Mouse (Mus musculus): ENCODE measurements at regions not wholly inside any gene's neighbourhood (a gene's known extent, or its start where the extent isn't known, plus 50 kb on each side); places are given as distances from the start of the nearest gene placed in this dataset.
A peak's percentile ranks its signal among the peaks of the same experiment; 100 is the strongest.

GRCm38 (mm10) chr4:124149771-124150451 lies 232.1 kb upstream of the 4930535I16Rik start:
- Histone ChIP-seq H3K27me3 (ENCODE audit: poor library complexity, severe bottlenecking) (peaks cover 77% of the 10 kb centered on the region), H3K4me3 (peak overlapping the region; percentile 40), H3K9me3 (no peaks in the 10 kb centered on the region), H3K4me1 (peaks cover 26% of the 10 kb centered on the region), H3K36me3 (replicated peaks) (no peaks in the 10 kb centered on the region), H3K27ac (peak overlapping the region; percentile 84)
- DNase-seq (ENCODE audit: extremely low spot score, low spot score): peak; percentile 53
- 7% methylated on average over 16 of the region's 16 CpGs for WGBS

GRCm38 (mm10) chr4:124149037-124149436 lies 231.2 kb upstream of the 4930535I16Rik start:
- no peak for DNase-seq (ENCODE audit: extremely low spot score, low spot score)
- 90% methylated on average over 3 of the region's 3 CpGs for WGBS

DNA sequence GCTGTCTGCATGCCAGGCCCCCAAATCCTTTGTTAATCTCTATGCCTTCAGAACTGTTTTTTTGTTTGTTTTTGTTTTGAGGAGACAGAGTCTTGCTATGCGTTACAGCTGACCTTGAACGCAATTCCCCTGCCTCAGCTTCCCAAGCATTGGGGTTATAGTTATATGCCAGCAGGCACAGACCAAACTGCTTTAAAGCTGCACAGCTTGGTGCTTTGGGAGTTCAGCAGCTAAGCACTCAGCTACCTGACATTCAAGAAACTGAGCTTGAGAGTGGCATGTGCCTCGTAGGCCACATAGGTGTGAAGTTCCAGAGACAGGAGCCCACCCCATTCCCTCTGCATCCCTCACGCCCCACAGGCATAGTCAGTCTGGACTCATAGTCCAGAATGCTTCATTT lies 229.5 kb upstream of the 4930535I16Rik start:
- H3K27ac ChIP-seq: no peak overlapping the region

More at GRCm38 (mm10) chr4:124149037-124149436, 231.2 kb upstream of the 4930535I16Rik start:
- H3K27ac ChIP-seq: no peak overlapping the region
- H3K4me3 ChIP-seq: no peak overlapping the region
- no peaks in the 10 kb centered on the region for H3K36me3 ChIP-seq (replicated peaks)
- H3K27me3 ChIP-seq (ENCODE audit: poor library complexity, severe bottlenecking): peaks cover 85% of the 10 kb centered on the region
- H3K9me3 ChIP-seq: no peaks in the 10 kb centered on the region
- H3K4me1 ChIP-seq: peaks cover 29% of the 10 kb centered on the region

DNA sequence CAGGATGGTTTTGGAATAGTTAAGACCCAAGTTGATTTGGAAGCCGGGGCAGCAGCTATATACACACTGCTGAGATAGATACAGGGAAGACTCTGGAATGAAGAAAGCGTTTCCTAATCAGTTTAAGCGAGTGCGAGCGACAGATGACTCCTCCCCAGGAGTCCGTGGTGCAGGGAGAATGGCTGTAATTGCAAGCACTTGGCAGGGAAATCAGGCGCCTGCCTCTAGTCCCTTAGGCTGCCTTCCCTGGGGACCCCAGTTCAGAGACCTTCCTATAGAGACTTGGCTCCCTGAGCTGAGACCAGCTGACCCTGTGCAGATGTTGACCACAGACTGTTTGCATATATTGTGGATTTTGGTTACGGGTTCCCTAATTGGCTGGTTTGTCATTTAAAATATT lies 228.3 kb upstream of the 4930535I16Rik start:
- H3K9me3 ChIP-seq: no peaks in the 10 kb centered on the region
- no peaks in the 10 kb centered on the region for H3K36me3 ChIP-seq (replicated peaks)
- peaks cover 40% of the 10 kb centered on the region for H3K4me1 ChIP-seq
- H3K27me3 ChIP-seq (ENCODE audit: poor library complexity, severe bottlenecking): peaks cover 85% of the 10 kb centered on the region
- 32% methylated on average over 8 of the region's 8 CpGs for WGBS
- H3K4me3 ChIP-seq: no peak overlapping the region
- DNase-seq (ENCODE audit: extremely low spot score, low spot score): no peak
- no peak overlapping the region for H3K27ac ChIP-seq

More for the DNA sequence above, 229.5 kb upstream of the 4930535I16Rik start:
- 86% methylated on average over 4 of the region's 4 CpGs for WGBS
- no peaks in the 10 kb centered on the region for H3K36me3 ChIP-seq (replicated peaks)
- H3K27me3 ChIP-seq (ENCODE audit: poor library complexity, severe bottlenecking): peaks cover 93% of the 10 kb centered on the region
- H3K4me3 ChIP-seq: no peak overlapping the region
- no peaks in the 10 kb centered on the region for H3K9me3 ChIP-seq
- DNase-seq (ENCODE audit: extremely low spot score, low spot score): no peak
- peaks cover 40% of the 10 kb centered on the region for H3K4me1 ChIP-seq

DNA sequence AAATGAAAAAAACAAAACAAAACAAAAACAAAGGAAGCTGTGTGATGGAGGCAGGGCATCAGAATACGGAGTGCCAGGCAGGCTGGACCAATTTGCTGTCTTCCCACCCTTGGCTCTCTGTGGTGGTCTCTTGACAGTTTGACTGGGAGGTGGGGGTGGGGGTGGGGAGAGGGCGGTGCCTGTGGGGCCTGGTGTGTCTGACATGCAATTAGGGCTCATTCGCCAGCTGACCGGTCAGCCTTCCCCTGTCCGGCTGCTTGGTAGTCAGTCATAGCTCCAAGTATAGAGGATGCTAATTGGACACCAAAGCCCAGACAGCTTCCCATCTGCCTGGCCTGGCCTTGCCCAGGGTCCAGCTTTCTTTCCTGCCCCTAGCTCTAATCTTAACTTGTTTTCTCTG lies 225.8 kb upstream of the 4930535I16Rik start:
- 59% methylated on average over 5 of the region's 5 CpGs for WGBS
- peaks cover 72% of the 10 kb centered on the region for H3K27me3 ChIP-seq (ENCODE audit: poor library complexity, severe bottlenecking)

DNA sequence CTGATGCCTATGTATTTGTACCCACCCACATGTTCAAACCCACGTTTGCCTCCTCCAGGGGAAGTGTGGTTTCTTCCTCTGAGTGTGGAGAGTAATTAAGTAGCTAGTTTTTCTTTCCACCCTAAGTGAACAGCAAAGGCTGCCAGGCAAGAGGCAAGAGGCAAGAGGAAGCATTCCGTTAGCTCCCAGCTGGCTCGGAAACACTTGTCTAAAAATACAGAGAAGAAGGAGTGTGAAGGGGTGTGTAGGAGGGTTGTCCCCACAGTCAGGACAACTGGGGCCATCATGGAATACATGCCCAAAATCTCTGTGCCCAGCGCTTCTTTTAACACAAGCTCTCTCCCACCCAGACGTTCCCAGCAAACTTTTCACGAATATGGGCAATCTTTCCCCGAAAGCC lies 225.4 kb upstream of the 4930535I16Rik start:
- 77% methylated on average over 7 of the region's 7 CpGs for WGBS

More for the DNA sequence above, 225.8 kb upstream of the 4930535I16Rik start:
- H3K4me1 ChIP-seq: peaks cover 26% of the 10 kb centered on the region
- no peak overlapping the region for H3K27ac ChIP-seq
- H3K4me3 ChIP-seq: no peak overlapping the region
- no peaks in the 10 kb centered on the region for H3K9me3 ChIP-seq
- DNase-seq (ENCODE audit: extremely low spot score, low spot score): no peak
- no peaks in the 10 kb centered on the region for H3K36me3 ChIP-seq (replicated peaks)

DNA sequence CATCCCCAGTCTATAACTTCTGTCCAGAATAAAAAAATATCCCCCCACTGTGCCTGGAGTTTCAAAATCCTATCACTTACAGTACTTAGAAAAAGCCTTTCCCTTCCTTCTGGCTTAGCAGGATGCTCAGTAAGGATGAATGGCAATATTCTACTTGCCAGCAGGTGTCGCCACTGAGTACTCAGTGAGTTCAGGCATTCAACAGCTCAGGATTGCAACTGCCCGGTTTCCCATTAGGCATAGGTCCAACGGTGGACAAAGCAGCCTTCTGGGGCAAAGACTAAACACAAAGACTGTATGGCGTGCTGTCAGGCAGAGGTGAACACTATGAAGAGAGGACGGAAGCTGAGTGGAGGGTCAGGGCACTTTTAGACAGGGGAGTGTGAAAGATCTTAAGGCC lies 224.3 kb upstream of the 4930535I16Rik start:
- 9% methylated on average over 5 of the region's 5 CpGs for whole genome bisulfite sequencing
- H3K4me3 ChIP-seq: no peak overlapping the region
- DNase-seq (ENCODE audit: extremely low spot score, low spot score): peak; percentile 79
- H3K36me3 ChIP-seq (replicated peaks): no peaks in the 10 kb centered on the region
- H3K27me3 ChIP-seq (ENCODE audit: poor library complexity, severe bottlenecking): peaks cover 56% of the 10 kb centered on the region
- no peaks in the 10 kb centered on the region for H3K9me3 ChIP-seq
- no peak overlapping the region for H3K27ac ChIP-seq
- peaks cover 26% of the 10 kb centered on the region for H3K4me1 ChIP-seq

More for the DNA sequence above, 225.4 kb upstream of the 4930535I16Rik start:
- DNase-seq (ENCODE audit: extremely low spot score, low spot score): no peak
- Histone ChIP-seq H3K4me1 (peaks cover 26% of the 10 kb centered on the region), H3K27me3 (ENCODE audit: poor library complexity, severe bottlenecking) (peaks cover 68% of the 10 kb centered on the region), H3K4me3 (no peak overlapping the region), H3K36me3 (replicated peaks) (no peaks in the 10 kb centered on the region), H3K27ac (no peak overlapping the region), H3K9me3 (no peaks in the 10 kb centered on the region)

DNA sequence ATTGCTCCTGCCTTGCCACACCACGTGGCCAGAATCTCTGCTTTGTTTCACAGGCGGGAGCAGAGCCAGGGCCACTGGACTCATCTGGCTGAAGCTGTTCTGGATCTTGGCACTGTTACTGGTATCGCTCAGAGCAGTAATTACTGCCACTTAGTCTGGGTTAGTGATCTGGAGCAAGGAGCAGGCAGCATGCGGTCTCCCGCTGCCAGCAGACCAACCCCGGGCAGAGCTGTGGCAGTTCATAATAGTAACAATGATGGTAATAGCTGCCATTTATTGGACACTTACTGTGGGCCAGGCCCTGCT lies 217.3 kb upstream of the 4930535I16Rik start:
- H3K36me3 ChIP-seq (replicated peaks): no peaks in the 10 kb centered on the region
- no peaks in the 10 kb centered on the region for H3K9me3 ChIP-seq
- no peak for DNase-seq (ENCODE audit: extremely low spot score, low spot score)
- peaks cover 14% of the 10 kb centered on the region for H3K4me1 ChIP-seq
- no peak overlapping the region for H3K27ac ChIP-seq
- WGBS: 75% methylated on average over 6 of the region's 6 CpGs
- H3K27me3 ChIP-seq (ENCODE audit: poor library complexity, severe bottlenecking): peaks cover 14% of the 10 kb centered on the region; the same call in 1 of the 2 replicates
- no peak overlapping the region for H3K4me3 ChIP-seq

- Histone ChIP-seq H3K36me3 (replicated peaks) (no peaks in the 10 kb centered on the region), H3K27ac (no peak overlapping the region), H3K9me3 (no peaks in the 10 kb centered on the region), H3K4me1 (peaks cover 14% of the 10 kb centered on the region), H3K4me3 (no peak overlapping the region), H3K27me3 (ENCODE audit: poor library complexity, severe bottlenecking) (peaks cover 9% of the 10 kb centered on the region; the same call in 1 of the 2 replicates)
- DNase-seq (ENCODE audit: extremely low spot score, low spot score): no peak
- 29% methylated on average over 6 of the region's 6 CpGs for WGBS
Measured at GRCm38 (mm10) chr4:124134341-124135164, 216.7 kb upstream of the 4930535I16Rik start.

DNA sequence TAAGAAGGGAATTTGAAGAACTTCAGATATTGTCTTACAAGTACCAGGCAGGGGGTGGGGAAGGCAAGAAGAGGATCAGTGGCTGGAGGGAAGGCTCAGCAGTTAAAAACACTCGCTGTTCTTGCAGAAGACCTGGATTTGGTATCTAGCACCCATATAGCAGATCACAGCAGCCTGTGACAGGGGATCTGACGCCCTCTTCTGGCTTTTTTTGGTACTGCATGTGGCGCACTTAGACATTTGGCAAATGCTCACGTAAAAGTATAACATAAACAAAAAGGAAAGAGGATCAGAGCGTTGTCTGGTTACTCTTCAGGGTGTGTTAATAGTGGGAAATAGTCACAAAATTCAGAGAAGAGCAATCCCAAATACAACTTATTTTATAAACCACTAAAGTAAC lies 213.1 kb upstream of the 4930535I16Rik start:
- Histone ChIP-seq H3K9me3 (no peaks in the 10 kb centered on the region), H3K4me1 (peaks cover 14% of the 10 kb centered on the region), H3K4me3 (no peak overlapping the region), H3K36me3 (replicated peaks) (no peaks in the 10 kb centered on the region), H3K27me3 (ENCODE audit: poor library complexity, severe bottlenecking) (0 out of 2 replicates have a peak, but pooled peaks cover 7% of the 10 kb centered on the region), H3K27ac (no peak overlapping the region)
- 75% methylated on average over 5 of the region's 5 CpGs for WGBS
- no peak for DNase-seq (ENCODE audit: extremely low spot score, low spot score)

DNA sequence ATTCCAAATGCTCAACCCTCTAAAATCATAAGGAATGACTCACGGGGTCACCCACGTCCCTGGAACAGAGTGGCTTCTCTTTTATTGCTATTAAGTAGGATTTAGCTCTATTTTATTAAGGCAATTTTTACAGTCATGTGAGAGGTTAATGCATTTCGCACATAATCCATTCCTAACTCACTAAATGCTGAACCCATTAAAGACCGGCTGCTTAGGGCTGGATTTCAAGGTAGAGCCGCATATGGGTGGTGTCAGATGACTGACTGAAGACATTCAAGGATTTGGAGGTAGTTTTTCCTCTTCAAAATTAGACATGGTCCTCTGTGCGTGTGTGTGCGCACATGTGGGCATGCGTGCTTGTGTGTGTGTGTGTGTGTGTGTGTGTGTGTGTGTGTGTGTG lies 208.4 kb upstream of the 4930535I16Rik start:
- Histone ChIP-seq H3K9me3 (no peaks in the 10 kb centered on the region), H3K4me3 (no peak overlapping the region), H3K36me3 (replicated peaks) (no peaks in the 10 kb centered on the region), H3K27ac (no peak overlapping the region), H3K4me1 (no peaks in the 10 kb centered on the region), H3K27me3 (ENCODE audit: poor library complexity, severe bottlenecking) (no peaks in the 10 kb centered on the region)
- no peak for DNase-seq (ENCODE audit: extremely low spot score, low spot score)
- WGBS: 80% methylated on average over 8 of the region's 8 CpGs

- Histone ChIP-seq H3K4me1 (0 out of 2 replicates have a peak, but pooled peaks cover 5% of the 10 kb centered on the region), H3K27ac (no peak overlapping the region), H3K27me3 (ENCODE audit: poor library complexity, severe bottlenecking) (no peaks in the 10 kb centered on the region), H3K9me3 (no peaks in the 10 kb centered on the region), H3K36me3 (replicated peaks) (no peaks in the 10 kb centered on the region), H3K4me3 (no peak overlapping the region)
- WGBS: 69% methylated on average over 6 of the region's 6 CpGs
- DNase-seq (ENCODE audit: extremely low spot score, low spot score): no peak
Measured at GRCm38 (mm10) chr4:124120334-124120733, 202.5 kb upstream of the 4930535I16Rik start.

GRCm38 (mm10) chr4:124113856-124114345 lies 196.1 kb upstream of the 4930535I16Rik start:
- H3K27me3 ChIP-seq (ENCODE audit: poor library complexity, severe bottlenecking): no peaks in the 10 kb centered on the region
- DNase-seq (ENCODE audit: extremely low spot score, low spot score): no peak
- H3K9me3 ChIP-seq: peaks cover 3% of the 10 kb centered on the region; the same call in 1 of the 2 replicates
- no peak overlapping the region for H3K27ac ChIP-seq
- 0 out of 2 replicates have a peak, but pooled peaks cover 5% of the 10 kb centered on the region for H3K4me1 ChIP-seq
- WGBS: 91% methylated on average over 12 of the region's 12 CpGs
- H3K36me3 ChIP-seq (replicated peaks): no peaks in the 10 kb centered on the region
- no peak overlapping the region for H3K4me3 ChIP-seq
